ENCODE assay signal across 7 mouse cellular contexts in genomic region chr5:30666391-30667195, GRCm38 (mm10). TPM values are rescaled to one million over a fixed set of nuclear protein-coding genes. Genes with fewer than 3 reads are reported as not detected.
DNase-seq lines count a peak whose midpoint lies in the region; ATAC-seq and TF ChIP-seq lines count a peak whose summit lies in the region.

Gene Cenpa, plus strand, starts transcription at chr5:30666777.

- H3K36me3 ChIP-seq in embryonic facial prominence, embryonic 10.5 days (replicated peaks) = peaks cover 35% of the 10 kb centered on the region
- H3K36me3 ChIP-seq in intestine, postnatal 0 days (ENCODE audit: control insufficient read depth, insufficient read depth) = no peaks in the 10 kb centered on the region
- peaks cover 20% of the 10 kb centered on the region for H3K36me3 ChIP-seq in midbrain, embryonic 12.5 days
- H3K36me3 ChIP-seq in small intestine, adult 2 months (ENCODE audit: control insufficient read depth, insufficient read depth, low read length) = no peaks in the 10 kb centered on the region

- peak within 1 kb of the TSS; percentile 84 for H3K4me3 ChIP-seq in embryonic facial prominence, embryonic 10.5 days
- peak within 1 kb of the TSS; percentile 74 for H3K4me3 ChIP-seq in intestine, postnatal 0 days (ENCODE audit: low read depth, low read length)
- peak within 1 kb of the TSS; percentile 69 for H3K4me3 ChIP-seq in midbrain, embryonic 12.5 days
- H3K4me3 ChIP-seq in small intestine, adult 2 months (ENCODE audit: low read depth, low read length) = peak within 1 kb of the TSS; percentile 84

- no peaks in the 10 kb centered on the region for H3K9me3 ChIP-seq in embryonic facial prominence, embryonic 10.5 days
- no peaks in the 10 kb centered on the region for H3K9me3 ChIP-seq in intestine, postnatal 0 days (ENCODE audit: control insufficient read depth)
- H3K9me3 ChIP-seq in midbrain, embryonic 12.5 days = no peaks in the 10 kb centered on the region

- peak; percentile 90 for DNase-seq in adrenal gland, postnatal 10 days
- DNase-seq in embryonic facial prominence, embryonic 10.5 days (ENCODE audit: low spot score) = peak; percentile 91
- peak; percentile 94 for DNase-seq in gonadal fat pad, adult 2 months (ENCODE audit: low read depth)
- DNase-seq in left cerebral cortex, postnatal 4 days = peak; percentile 86

- H3K9ac ChIP-seq in intestine, postnatal 0 days (ENCODE audit: low read depth, low read length) = peak within 1 kb of the TSS; percentile 53
- peak within 1 kb of the TSS; percentile 68 for H3K9ac ChIP-seq in midbrain, embryonic 12.5 days (replicated peaks)

- H3K27me3 ChIP-seq in embryonic facial prominence, embryonic 10.5 days (replicated peaks; ENCODE audit: low read depth, poor library complexity, severe bottlenecking) = no peaks in the 10 kb centered on the region
- no peaks in the 10 kb centered on the region for H3K27me3 ChIP-seq in intestine, postnatal 0 days (replicated peaks; ENCODE audit: control insufficient read depth, insufficient read depth, low read length)
- no peaks in the 10 kb centered on the region for H3K27me3 ChIP-seq in midbrain, embryonic 12.5 days
- no peaks in the 10 kb centered on the region for H3K27me3 ChIP-seq in small intestine, adult 2 months (ENCODE audit: control insufficient read depth, insufficient read depth, low read length)

- peak within 1 kb of the TSS; percentile 83 for H3K4me2 ChIP-seq in intestine, postnatal 0 days (replicated peaks; ENCODE audit: low read depth)
- H3K4me2 ChIP-seq in midbrain, embryonic 12.5 days (replicated peaks) = peak within 1 kb of the TSS; percentile 66

- H3K27ac ChIP-seq in embryonic facial prominence, embryonic 10.5 days (replicated peaks) = peak within 1 kb of the TSS; percentile 97
- peak within 1 kb of the TSS; percentile 72 for H3K27ac ChIP-seq in intestine, postnatal 0 days (ENCODE audit: low read depth, low read length)
- peak within 1 kb of the TSS; percentile 54 for H3K27ac ChIP-seq in midbrain, embryonic 12.5 days (replicated peaks)
- peak within 1 kb of the TSS; percentile 88 for H3K27ac ChIP-seq in small intestine, adult 2 months (ENCODE audit: insufficient read depth, low read depth, low read length)

- under 1% methylated on average over 40 of the region's 40 CpGs for WGBS in embryonic facial prominence, embryonic 10.5 days
- under 1% methylated on average over 40 of the region's 40 CpGs for WGBS in intestine, postnatal 0 days
- WGBS in midbrain, embryonic 12.5 days = under 1% methylated on average over 40 of the region's 40 CpGs
- under 1% methylated on average over 40 of the region's 40 CpGs for WGBS in small intestine, adult 2 months

- intact Hi-C loops in left cerebral cortex, postnatal 4 days (cut with DNase I) = no loop called here

- peaks cover 26% of the 10 kb centered on the region for H3K4me1 ChIP-seq in embryonic facial prominence, embryonic 10.5 days
- H3K4me1 ChIP-seq in intestine, postnatal 0 days (replicated peaks; ENCODE audit: control insufficient read depth, insufficient read depth, low read length) = no peaks in the 10 kb centered on the region
- H3K4me1 ChIP-seq in midbrain, embryonic 12.5 days = peaks cover 23% of the 10 kb centered on the region
- peaks cover 2% of the 10 kb centered on the region; the same call in 1 of the 2 replicates for H3K4me1 ChIP-seq in small intestine, adult 2 months (ENCODE audit: control insufficient read depth, insufficient read depth, insufficient read length, low read length)

- ATAC-seq in intestine, postnatal 0 days = peak; percentile 93
- ATAC-seq in midbrain, embryonic 12.5 days (ENCODE audit: low FRiP score, low read depth) = peak; percentile 93

- TF ChIP-seq CTCF in intestine, postnatal 0 days (IDR thresholded peaks at IDR 0.05; ENCODE audit: low read depth) = no peak
- no peak for TF ChIP-seq CTCF in small intestine, adult 2 months (IDR thresholded peaks at IDR 0.05; ENCODE audit: extremely low read depth, insufficient read length, insufficient replicate concordance, low read depth, low read length)

- peak; percentile 69 for TF ChIP-seq POLR2A in small intestine, adult 2 months (IDR thresholded peaks at IDR 0.05; ENCODE audit: low read depth, low read length)

RNA-seq across cellular contexts. Expression of gene Cenpa, which starts in this region (rescaled TPM):
- total RNA-seq in adrenal gland, postnatal 10 days (2021) = 10 to 100 TPM; 38.0 to 54.0 TPM
- polyA plus RNA-seq in embryonic facial prominence, embryonic 10.5 days (2016; fragmentation: Nextera tagmentation; extraction: Ambion mirVana) = 458 and 467 TPM in 2 replicates
- 6.7 and 7.5 TPM in 2 replicates for polyA plus RNA-seq in gonadal fat pad, adult 2 months (2012; rRNA removed)
- polyA plus RNA-seq in intestine, postnatal 0 days (2015; fragmentation: Nextera tagmentation; extraction: Ambion mirVana) = 62.0 and 79.2 TPM in 2 replicates
- 10 to 100 TPM; 13.8 to 14.0 TPM for total RNA-seq in left cerebral cortex, postnatal 4 days (2021)
- 268 and 290 TPM in 2 replicates for polyA plus RNA-seq in midbrain, embryonic 12.5 days (2016; fragmentation: Nextera tagmentation; extraction: Ambion mirVana)
- polyA plus RNA-seq in small intestine, adult 2 months (2012; rRNA removed) = 17.8 and 33.0 TPM in 2 replicates

Comparison
In these comparisons a context has a peak if more than half of its experiments do, and no peak if none do; other contexts are left out.
1. Peak in every context shown above with its lines: DNase-seq, ATAC-seq, H3K4me3 ChIP-seq and H3K27ac ChIP-seq.